8 mouse cellular contexts compared by ENCODE assay signal in the genomic region with DNA sequence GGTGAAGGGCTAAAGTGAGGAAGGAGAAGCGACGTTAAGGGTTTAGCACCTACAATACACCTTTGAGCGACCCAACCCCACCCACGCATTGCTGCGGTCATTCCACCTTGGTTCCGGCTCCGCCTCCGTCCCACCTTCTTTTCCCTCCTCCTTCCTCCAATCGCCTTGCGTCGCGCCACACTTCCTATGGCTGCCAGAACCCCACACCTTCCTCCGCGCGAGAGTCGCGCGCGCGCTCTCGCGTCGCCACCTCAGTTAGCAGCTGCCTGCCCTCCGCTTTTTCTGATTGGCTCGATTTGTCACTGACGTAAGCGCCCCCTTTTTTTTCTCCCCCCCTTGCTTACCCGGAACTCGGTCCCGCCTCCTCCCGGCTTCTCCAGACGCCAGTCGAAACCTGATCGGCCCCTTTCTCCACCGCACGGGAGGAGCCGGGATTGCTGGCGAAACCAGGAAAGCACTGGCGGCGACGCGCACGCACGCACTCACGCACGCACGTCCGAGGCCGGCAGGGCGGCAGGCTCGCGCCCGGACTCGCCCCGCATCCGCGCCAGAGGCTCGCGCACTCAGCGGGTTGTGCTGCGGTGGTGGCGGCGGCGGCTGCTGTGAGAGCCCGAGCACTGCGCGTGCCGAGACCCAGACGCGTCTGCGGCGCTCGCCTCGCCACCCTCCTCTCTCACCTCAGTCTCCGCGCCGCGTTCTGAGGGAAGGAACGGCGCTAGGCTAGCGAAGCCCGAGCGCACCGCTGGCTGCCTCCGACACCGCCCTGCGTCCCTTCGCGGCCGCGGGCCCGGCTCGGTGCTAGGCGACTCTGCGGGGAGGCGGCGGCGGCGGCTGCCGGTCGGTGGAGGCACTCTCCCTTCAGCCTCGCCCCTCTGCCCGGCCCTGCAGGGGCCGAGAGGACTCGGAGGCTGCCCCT. TPM values are rescaled to one million over a fixed set of nuclear protein-coding genes. Genes with fewer than 3 reads are reported as not detected.
DNase-seq lines count a peak whose midpoint lies in the region; ATAC-seq lines count a peak whose summit lies in the region.

Gene Rab6a (plus strand): TSS at position 197 of the 916 bp plus-strand sequence.

- H3K36me3 ChIP-seq in intestine, embryonic 14.5 days (ENCODE audit: control insufficient read depth, insufficient read depth, low read length), result no peaks in the 10 kb centered on the region

- intact Hi-C loops in left cerebral cortex, postnatal 14 days (cut with DNase I), result loop anchor here (5.0 kb wide), 1 partner anchor 55 kb away; no protein-coding TSS in a partner anchor

- H3K27ac ChIP-seq in intestine, embryonic 14.5 days (ENCODE audit: low read depth), result peak within 1 kb of the TSS; percentile 99

- peak within 1 kb of the TSS; percentile 99 for H3K9ac ChIP-seq in intestine, embryonic 14.5 days (ENCODE audit: low read length)

- peaks cover 18% of the 10 kb centered on the region for H3K4me1 ChIP-seq in intestine, embryonic 14.5 days (replicated peaks; ENCODE audit: control insufficient read depth, insufficient read depth, low read length)

- WGBS in intestine, embryonic 14.5 days, result under 1% methylated on average over 97 of the region's 105 CpGs

- peak within 1 kb of the TSS; percentile 91 for H3K4me2 ChIP-seq in intestine, embryonic 14.5 days (ENCODE audit: low read length)

- no peaks in the 10 kb centered on the region for H3K27me3 ChIP-seq in intestine, embryonic 14.5 days (replicated peaks; ENCODE audit: control insufficient read depth, insufficient read depth, low read length)

- DNase-seq in adrenal gland, adult 18-20 months (ENCODE audit: low spot score in 2 of 2), result peak; percentile 93 to 94
- DNase-seq in embryo, embryonic 11 days, result peak; percentile 99
- DNase-seq in gastrocnemius, postnatal 25 days, result peak; percentile 99
- peak; percentile 96 for DNase-seq in intestine, embryonic 14.5 days (ENCODE audit: low spot score)
- peak; percentile 98 to 99 for DNase-seq in left cerebral cortex, postnatal 14 days (ENCODE audit: low spot score in 2 of 2)
- DNase-seq in mesoderm, embryonic 11.5 days (ENCODE audit: low read depth, low spot score), result peak; percentile 100
- peak; percentile 98 for DNase-seq in right cerebral cortex, postnatal 36 days (ENCODE audit: low spot score in 2 of 2)
- peak; percentile 100 for DNase-seq in yolk sac, embryonic 10.5 days (ENCODE audit: low spot score)

- peak; percentile 96 for ATAC-seq in intestine, embryonic 14.5 days (replicated peaks; ENCODE audit: low FRiP score, low TSS enrichment, low read depth)

- peak within 1 kb of the TSS; percentile 100 for H3K4me3 ChIP-seq in intestine, embryonic 14.5 days (ENCODE audit: low read depth, low read length)

- no peaks in the 10 kb centered on the region for H3K9me3 ChIP-seq in intestine, embryonic 14.5 days (ENCODE audit: control insufficient read depth, low read length)

RNA-seq across cellular contexts. Expression of gene Rab6a, which starts in this region (rescaled TPM):
- total RNA-seq in adrenal gland, adult 18-20 months (2021), result 10 to 100 TPM; 81.1 to 81.4 TPM
- 10 to 100 TPM; 52.0 to 52.7 TPM for total RNA-seq in gastrocnemius, postnatal 25 days (2021)
- polyA plus RNA-seq in intestine, embryonic 14.5 days (2014; fragmentation: Nextera tagmentation; extraction: Ambion mirVana), result 118 and 121 TPM in 2 replicates
- 100 to 1,000 TPM; 389 to 396 TPM for total RNA-seq in left cerebral cortex, postnatal 14 days (2021)

Comparison
In these comparisons a context has a peak if more than half of its experiments do, and no peak if none do; other contexts are left out.
1. Peak in every context shown above with its lines: DNase-seq, ATAC-seq, H3K4me3 ChIP-seq and H3K27ac ChIP-seq.
2. RNA of gene Rab6a (total RNA-seq): 389 to 396 TPM in left cerebral cortex, postnatal 14 days; 81.1 to 81.4 TPM in adrenal gland, adult 18-20 months and 52.0 to 52.7 TPM in gastrocnemius, postnatal 25 days; every median in the first group is over 4 times any median in the second.